Mouse (Mus musculus): ENCODE measurements around the gene Disc1. TPM values are rescaled to one million over a fixed set of nuclear protein-coding genes. Genes with fewer than 3 reads are reported as not detected.
A peak's percentile ranks its signal among the peaks of the same experiment; 100 is the strongest.

Disc1 gene
- polyA plus RNA-seq, 1 experiment from 2014 or later: 3.3 TPM

DNA sequence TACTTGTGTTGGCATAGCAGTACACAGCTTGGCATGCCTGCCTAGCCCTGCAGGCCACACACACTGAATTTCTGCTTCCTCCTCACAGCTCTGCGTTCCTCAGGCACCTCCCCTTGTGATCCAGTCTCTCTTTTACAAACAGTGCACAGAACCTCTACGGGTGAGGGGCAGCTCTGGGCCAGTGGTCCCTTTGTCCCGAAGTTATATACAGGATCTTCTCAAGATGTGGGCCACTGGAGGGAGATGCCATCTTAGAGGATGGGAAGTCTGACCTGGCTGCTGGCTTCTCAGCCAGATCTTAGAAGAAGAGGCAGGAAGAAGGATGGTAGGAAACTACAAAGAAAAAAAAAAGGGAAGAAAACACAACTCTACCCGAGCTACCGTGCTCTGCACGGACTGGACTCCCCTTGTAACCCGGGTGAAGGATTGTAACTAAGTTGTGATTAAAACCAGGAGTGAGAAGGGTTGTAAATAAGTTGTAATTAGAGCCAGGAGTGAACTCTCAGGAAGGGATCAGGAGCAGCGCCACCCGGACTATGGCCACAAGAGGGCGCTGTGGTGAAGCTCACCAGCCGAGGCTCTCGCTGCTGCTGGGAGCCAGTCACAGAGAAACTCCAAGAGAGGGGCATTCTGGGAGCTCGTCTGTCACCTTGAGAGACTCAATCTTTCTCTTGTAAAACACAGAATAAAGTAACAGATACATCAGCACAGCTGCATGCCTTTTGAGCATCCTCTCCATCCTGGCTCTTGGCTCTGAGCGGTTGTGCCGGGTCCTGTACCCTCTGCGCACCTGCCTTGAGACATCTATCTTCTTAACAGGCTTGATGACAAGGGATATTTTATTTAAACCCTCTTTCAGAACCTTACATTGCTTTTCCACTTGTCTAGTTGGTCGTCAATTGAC lies 129.8 kb downstream of the Disc1 start:
- ATAC-seq (ENCODE audit: insufficient number of reproducible peaks, low FRiP score, low TSS enrichment, low read depth): 0 out of 2 replicates have a peak, but pooled peaks have one; percentile 12
- H3K9me3 ChIP-seq (replicated peaks): no peaks in the 10 kb centered on the region
- H3K9ac ChIP-seq: no peak overlapping the region
- peaks cover 20% of the 10 kb centered on the region for H3K4me1 ChIP-seq
- H3K4me3 ChIP-seq (replicated peaks): no peak overlapping the region
- WGBS: 15% methylated on average over 17 of the region's 17 CpGs
- H3K27me3 ChIP-seq: 0 out of 2 replicates have a peak, but pooled peaks cover 6% of the 10 kb centered on the region
- H3K4me2 ChIP-seq (replicated peaks): no peak overlapping the region
- H3K36me3 ChIP-seq: no peaks in the 10 kb centered on the region; the same call in 1 of the 2 replicates
- no peak overlapping the region for H3K27ac ChIP-seq (replicated peaks)

DNA sequence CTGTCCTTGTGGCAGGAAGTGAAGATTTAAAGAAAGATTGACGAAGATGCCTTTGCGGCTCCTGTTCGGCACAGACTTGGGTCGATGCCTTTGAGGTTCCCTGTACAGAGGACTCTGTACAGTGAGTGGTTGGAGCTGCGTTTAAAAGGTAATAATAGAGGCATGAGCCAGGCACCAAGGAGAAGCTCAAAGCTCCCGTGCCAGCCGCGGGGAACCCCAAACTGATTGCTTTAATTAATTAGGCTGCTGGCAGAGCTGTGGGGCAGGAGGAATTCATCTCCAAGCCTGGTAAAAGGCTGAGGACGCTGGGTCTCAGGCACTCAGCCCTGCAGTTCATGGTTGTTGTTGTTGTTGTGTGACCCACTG lies 130.4 kb downstream of the Disc1 start:
- no peaks in the 10 kb centered on the region for H3K36me3 ChIP-seq
- 47% methylated on average over 9 of the region's 9 CpGs for WGBS
- H3K9ac ChIP-seq: no peak overlapping the region
- H3K4me3 ChIP-seq (replicated peaks): no peak overlapping the region
- H3K27me3 ChIP-seq: 0 out of 2 replicates have a peak, but pooled peaks cover 6% of the 10 kb centered on the region
- H3K4me1 ChIP-seq: peaks cover 20% of the 10 kb centered on the region
- no peak overlapping the region for H3K27ac ChIP-seq (replicated peaks)
- H3K4me2 ChIP-seq (replicated peaks): no peak overlapping the region
- H3K9me3 ChIP-seq (replicated peaks): no peaks in the 10 kb centered on the region
- no peak for ATAC-seq (ENCODE audit: insufficient number of reproducible peaks, low FRiP score, low TSS enrichment, low read depth)

- Histone ChIP-seq H3K36me3 (no peaks in the 10 kb centered on the region), H3K27me3 (0 out of 2 replicates have a peak, but pooled peaks cover 6% of the 10 kb centered on the region), H3K4me1 (peaks cover 20% of the 10 kb centered on the region), H3K4me3 (replicated peaks) (no peak overlapping the region), H3K9me3 (replicated peaks) (no peaks in the 10 kb centered on the region), H3K9ac (no peak overlapping the region), H3K27ac (replicated peaks) (no peak overlapping the region), H3K4me2 (replicated peaks) (no peak overlapping the region)
- ATAC-seq (ENCODE audit: insufficient number of reproducible peaks, low FRiP score, low TSS enrichment, low read depth): no peak
- WGBS: 65% methylated on average over 1 of the region's 1 CpGs
Measured at GRCm38 (mm10) chr8:125184881-125185280, 130.9 kb downstream of the Disc1 start.

DNA sequence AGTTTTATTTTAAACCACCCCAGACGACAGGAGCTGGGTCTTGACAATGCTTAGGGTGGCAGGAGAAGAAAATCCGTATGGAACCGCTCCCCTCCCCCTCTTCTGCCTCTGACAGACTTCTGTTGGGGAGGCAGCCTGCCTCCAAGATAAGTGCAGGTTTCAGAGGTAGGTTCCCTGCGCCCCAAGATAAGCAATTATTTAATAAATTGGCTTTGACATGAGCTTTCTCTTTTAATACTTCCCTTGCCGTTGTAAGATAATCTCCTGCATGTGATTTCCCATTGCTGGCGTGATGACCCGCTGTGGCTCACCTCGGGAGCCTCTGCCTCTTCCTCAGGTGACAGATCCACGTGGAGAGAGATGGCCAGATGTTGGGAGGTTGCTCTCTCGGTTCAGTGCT lies 133.0 kb downstream of the Disc1 start:
- H3K27me3 ChIP-seq: peaks cover 13% of the 10 kb centered on the region
- WGBS: 19% methylated on average over 10 of the region's 10 CpGs
- H3K4me3 ChIP-seq (replicated peaks): no peak overlapping the region
- H3K27ac ChIP-seq (replicated peaks): no peak overlapping the region
- ATAC-seq (ENCODE audit: insufficient number of reproducible peaks, low FRiP score, low TSS enrichment, low read depth): no peak
- no peaks in the 10 kb centered on the region for H3K36me3 ChIP-seq
- H3K9me3 ChIP-seq (replicated peaks): no peaks in the 10 kb centered on the region
- H3K9ac ChIP-seq: no peak overlapping the region
- peaks cover 20% of the 10 kb centered on the region for H3K4me1 ChIP-seq
- 0 out of 2 replicates have a peak overlapping the region, but pooled peaks have one; percentile 17 for H3K4me2 ChIP-seq (replicated peaks)

GRCm38 (mm10) chr8:125193701-125194100 lies 139.7 kb downstream of the Disc1 start:
- Histone ChIP-seq H3K4me1 (0 out of 2 replicates have a peak, but pooled peaks cover 14% of the 10 kb centered on the region), H3K4me2 (replicated peaks) (no peak overlapping the region), H3K27me3 (peaks cover 12% of the 10 kb centered on the region), H3K4me3 (replicated peaks) (no peak overlapping the region), H3K9ac (no peak overlapping the region), H3K27ac (replicated peaks) (no peak overlapping the region), H3K36me3 (no peaks in the 10 kb centered on the region), H3K9me3 (replicated peaks) (no peaks in the 10 kb centered on the region)
- no peak for ATAC-seq (ENCODE audit: insufficient number of reproducible peaks, low FRiP score, low TSS enrichment, low read depth)
- WGBS: 82% methylated on average over 5 of the region's 5 CpGs

GRCm38 (mm10) chr8:125195121-125195520 lies 141.1 kb downstream of the Disc1 start:
- no peak overlapping the region for H3K4me2 ChIP-seq (replicated peaks)
- no peak overlapping the region for H3K9ac ChIP-seq
- H3K9me3 ChIP-seq (replicated peaks): no peaks in the 10 kb centered on the region
- no peak overlapping the region for H3K27ac ChIP-seq (replicated peaks)
- peaks cover 23% of the 10 kb centered on the region; the same call in 1 of the 2 replicates for H3K4me1 ChIP-seq
- 39% methylated on average over 9 of the region's 9 CpGs for WGBS
- 0 out of 2 replicates have a peak, but pooled peaks have one; percentile 28 for ATAC-seq (ENCODE audit: insufficient number of reproducible peaks, low FRiP score, low TSS enrichment, low read depth)
- peaks cover 12% of the 10 kb centered on the region for H3K27me3 ChIP-seq
- H3K4me3 ChIP-seq (replicated peaks): no peak overlapping the region
- H3K36me3 ChIP-seq: no peaks in the 10 kb centered on the region

DNA sequence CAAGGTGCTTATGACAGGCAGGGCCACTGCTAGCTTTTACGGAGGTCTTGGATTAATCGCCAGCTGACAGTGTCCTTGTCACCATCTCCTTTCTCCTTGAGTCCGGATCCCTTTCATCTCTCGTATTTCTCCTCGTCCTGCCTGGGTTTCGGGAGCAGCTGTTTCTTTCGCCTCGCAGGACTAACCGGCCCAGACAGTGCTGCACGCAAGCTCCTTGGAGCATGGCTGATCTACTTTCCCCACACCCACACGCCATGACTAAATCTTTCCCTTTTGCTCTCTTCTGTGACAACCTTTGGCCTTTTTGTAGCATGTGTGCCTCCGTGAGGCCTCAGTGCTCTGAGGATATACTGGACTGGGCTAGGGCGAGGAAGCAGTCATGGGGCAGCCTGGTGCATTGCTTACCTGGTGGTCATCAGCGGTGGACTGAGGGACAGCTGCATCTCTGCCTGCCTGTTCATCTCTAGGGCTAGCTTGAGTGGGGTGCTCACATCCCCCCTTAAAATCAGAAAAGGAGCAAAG lies 142.6 kb downstream of the Disc1 start:
- 72% methylated on average over 14 of the region's 14 CpGs for WGBS
- no peak for ATAC-seq (ENCODE audit: insufficient number of reproducible peaks, low FRiP score, low TSS enrichment, low read depth)
- H3K9ac ChIP-seq: no peak overlapping the region
- H3K4me1 ChIP-seq: peaks cover 23% of the 10 kb centered on the region; the same call in 1 of the 2 replicates
- H3K9me3 ChIP-seq (replicated peaks): no peaks in the 10 kb centered on the region
- H3K27ac ChIP-seq (replicated peaks): no peak overlapping the region
- H3K36me3 ChIP-seq: no peaks in the 10 kb centered on the region
- H3K4me2 ChIP-seq (replicated peaks): no peak overlapping the region
- peaks cover 10% of the 10 kb centered on the region; the same call in 1 of the 2 replicates for H3K27me3 ChIP-seq
- no peak overlapping the region for H3K4me3 ChIP-seq (replicated peaks)

DNA sequence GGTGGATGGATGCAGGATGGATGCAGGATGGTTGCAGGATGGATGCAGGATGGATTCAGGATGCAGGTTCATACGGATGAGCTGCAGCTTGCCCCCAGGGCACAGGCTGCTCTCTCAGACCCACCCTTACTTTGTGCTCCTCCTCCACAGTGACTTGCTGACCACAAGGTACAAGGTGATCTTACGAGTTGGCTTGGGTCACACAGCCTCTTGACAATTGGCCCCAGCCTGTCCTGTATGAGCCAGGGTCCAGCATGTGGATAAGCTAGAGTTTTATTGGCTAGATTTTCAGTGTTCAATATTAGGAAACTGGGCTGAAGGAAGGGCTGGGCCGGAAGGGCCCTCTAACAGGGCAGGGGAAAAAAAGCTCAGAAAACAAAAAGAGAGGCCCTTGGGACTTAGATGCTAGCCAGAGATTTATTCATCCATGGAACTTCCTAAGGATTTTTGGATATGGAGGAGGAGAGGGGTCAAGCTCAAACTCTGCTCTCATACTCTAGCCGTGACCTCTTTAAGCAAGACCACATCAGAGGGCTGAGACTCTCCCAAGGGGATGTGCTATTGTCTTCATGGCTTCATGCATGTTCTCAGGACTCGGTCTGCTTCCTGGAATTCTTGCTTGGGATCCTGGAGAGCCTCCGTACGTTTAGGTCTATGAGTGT lies 143.5 kb downstream of the Disc1 start:
- peaks cover 23% of the 10 kb centered on the region; the same call in 1 of the 2 replicates for H3K4me1 ChIP-seq
- ATAC-seq (ENCODE audit: insufficient number of reproducible peaks, low FRiP score, low TSS enrichment, low read depth): no peak
- H3K9me3 ChIP-seq (replicated peaks): no peaks in the 10 kb centered on the region
- no peaks in the 10 kb centered on the region for H3K36me3 ChIP-seq
- no peak overlapping the region for H3K4me2 ChIP-seq (replicated peaks)
- H3K9ac ChIP-seq: no peak overlapping the region
- H3K27me3 ChIP-seq: peaks cover 10% of the 10 kb centered on the region; the same call in 1 of the 2 replicates
- 62% methylated on average over 7 of the region's 7 CpGs for WGBS
- 0 out of 2 replicates have a peak overlapping the region, but pooled peaks have one; percentile 17 for H3K27ac ChIP-seq (replicated peaks)
- no peak overlapping the region for H3K4me3 ChIP-seq (replicated peaks)

- no peaks in the 10 kb centered on the region for H3K36me3 ChIP-seq
- H3K27me3 ChIP-seq: 0 out of 2 replicates have a peak, but pooled peaks cover 7% of the 10 kb centered on the region
- H3K4me2 ChIP-seq (replicated peaks): no peak overlapping the region
- WGBS: 62% methylated on average over 9 of the region's 9 CpGs
- ATAC-seq (ENCODE audit: insufficient number of reproducible peaks, low FRiP score, low TSS enrichment, low read depth): no peak
- no peaks in the 10 kb centered on the region for H3K9me3 ChIP-seq (replicated peaks)
- no peak overlapping the region for H3K9ac ChIP-seq
- peak overlapping the region; percentile 36 for H3K27ac ChIP-seq (replicated peaks)
- H3K4me3 ChIP-seq (replicated peaks): no peak overlapping the region
- peaks cover 23% of the 10 kb centered on the region; the same call in 1 of the 2 replicates for H3K4me1 ChIP-seq
Measured at GRCm38 (mm10) chr8:125198420-125199196, 144.6 kb downstream of the Disc1 start.

DNA sequence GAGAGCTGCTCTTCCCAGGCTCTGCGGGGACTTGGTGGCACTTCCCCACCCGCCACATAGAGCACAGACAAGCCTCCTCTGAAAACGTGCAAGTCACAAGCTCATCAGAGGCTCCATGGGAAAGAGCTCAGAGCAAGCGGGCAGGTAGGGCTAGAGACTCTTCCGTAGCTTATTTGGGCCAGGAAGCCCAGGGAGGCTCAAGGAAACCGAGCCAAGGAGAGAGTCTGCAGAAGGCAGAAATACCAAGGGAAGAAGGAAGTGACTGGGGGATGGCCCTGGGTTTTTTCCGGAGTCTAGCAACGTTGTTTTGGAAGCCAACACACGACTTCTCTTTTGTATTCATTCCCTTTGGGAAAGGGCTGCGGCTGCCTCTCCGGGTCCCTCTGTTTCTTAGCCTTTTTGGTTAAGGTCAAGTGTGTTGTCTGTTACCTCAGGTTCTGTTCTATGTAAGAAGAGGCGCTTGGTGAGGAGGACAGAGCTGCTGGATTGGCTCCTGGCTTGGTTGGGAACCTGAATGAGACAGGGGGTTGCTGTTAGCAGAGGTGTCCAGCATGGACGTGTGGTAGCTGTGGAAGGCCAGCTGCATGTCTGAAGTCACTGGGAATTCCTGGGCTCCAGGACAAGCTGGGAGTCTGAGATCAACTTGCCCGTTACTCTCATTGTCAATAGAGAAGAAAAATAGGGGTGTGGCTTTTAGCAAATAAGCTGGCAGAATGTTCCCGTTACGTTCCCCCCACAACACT lies 145.4 kb downstream of the Disc1 start:
- Histone ChIP-seq H3K27ac (replicated peaks) (peak overlapping the region; percentile 36; the same call in 1 of the 2 replicates), H3K4me3 (replicated peaks) (no peak overlapping the region), H3K36me3 (no peaks in the 10 kb centered on the region), H3K4me1 (peaks cover 23% of the 10 kb centered on the region; the same call in 1 of the 2 replicates), H3K9ac (no peak overlapping the region), H3K9me3 (replicated peaks) (no peaks in the 10 kb centered on the region), H3K4me2 (replicated peaks) (no peak overlapping the region), H3K27me3 (0 out of 2 replicates have a peak, but pooled peaks cover 7% of the 10 kb centered on the region)
- no peak for ATAC-seq (ENCODE audit: insufficient number of reproducible peaks, low FRiP score, low TSS enrichment, low read depth)
- 71% methylated on average over 16 of the region's 16 CpGs for WGBS
